Mouse (Mus musculus) fat pad, adult 2 months (tissue): ENCODE data around the gene Gm16181.

Experiments
- DNase-seq: peaks from one replicate; pipeline ENCODE4 v3.0.0-alpha.2; 2011; ENCODE audit warnings: low read depth, low spot score; ENCODE audit errors: extremely low read depth

Gm16181 gene

GRCm38 (mm10) chr17:35263523-35263883, 42.9 kb downstream of the Gm16181 start:
- DNase-seq = no peak

GRCm38 (mm10) chr17:35267399-35268086, 46.9 kb downstream of the Gm16181 start:
- DNase-seq = no peak

GRCm38 (mm10) chr17:35269653-35270347, 49.2 kb downstream of the Gm16181 start:
- no peak for DNase-seq

- DNase-seq = no peak
These were observed 51.6 kb downstream of the Gm16181 start for GRCm38 (mm10) chr17:35272249-35272648.
